Mouse (Mus musculus): ENCODE results near the gene Ergic1.

DNA sequence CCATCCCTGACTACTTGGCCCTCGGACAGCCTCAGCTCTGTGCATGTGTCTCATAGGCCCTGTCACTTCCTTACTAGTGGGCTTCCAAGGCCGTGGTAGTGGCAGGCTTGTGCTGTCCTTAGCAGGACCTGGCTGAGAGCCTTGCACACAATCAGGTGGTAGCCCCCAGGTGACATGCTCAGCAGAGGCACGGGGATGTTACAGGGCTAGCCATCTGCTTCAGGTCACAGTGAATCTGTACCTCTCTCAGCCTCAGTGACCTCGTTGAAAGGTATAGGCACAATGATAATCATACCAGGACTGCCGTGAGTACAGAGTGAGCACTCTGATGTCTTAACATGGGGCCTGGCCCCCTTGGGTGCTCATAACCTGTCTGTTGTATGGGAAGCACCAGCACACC, 13.4 kb downstream of the Ergic1 start:
- TF ChIP-seq CTCF (IDR thresholded peaks at IDR 0.05; ENCODE audit: low read depth) = no peak
- TF ChIP-seq EP300 (IDR thresholded peaks at IDR 0.05; ENCODE audit: low read depth) = no peak
